Mouse (Mus musculus): ENCODE measurements around the gene Tle6. TPM values are rescaled to one million over a fixed set of nuclear protein-coding genes. Genes with fewer than 3 reads are reported as not detected.

The Tle6 gene
- polyA plus RNA-seq, 1 experiment from 2014 or later, result 6.0 TPM

DNA sequence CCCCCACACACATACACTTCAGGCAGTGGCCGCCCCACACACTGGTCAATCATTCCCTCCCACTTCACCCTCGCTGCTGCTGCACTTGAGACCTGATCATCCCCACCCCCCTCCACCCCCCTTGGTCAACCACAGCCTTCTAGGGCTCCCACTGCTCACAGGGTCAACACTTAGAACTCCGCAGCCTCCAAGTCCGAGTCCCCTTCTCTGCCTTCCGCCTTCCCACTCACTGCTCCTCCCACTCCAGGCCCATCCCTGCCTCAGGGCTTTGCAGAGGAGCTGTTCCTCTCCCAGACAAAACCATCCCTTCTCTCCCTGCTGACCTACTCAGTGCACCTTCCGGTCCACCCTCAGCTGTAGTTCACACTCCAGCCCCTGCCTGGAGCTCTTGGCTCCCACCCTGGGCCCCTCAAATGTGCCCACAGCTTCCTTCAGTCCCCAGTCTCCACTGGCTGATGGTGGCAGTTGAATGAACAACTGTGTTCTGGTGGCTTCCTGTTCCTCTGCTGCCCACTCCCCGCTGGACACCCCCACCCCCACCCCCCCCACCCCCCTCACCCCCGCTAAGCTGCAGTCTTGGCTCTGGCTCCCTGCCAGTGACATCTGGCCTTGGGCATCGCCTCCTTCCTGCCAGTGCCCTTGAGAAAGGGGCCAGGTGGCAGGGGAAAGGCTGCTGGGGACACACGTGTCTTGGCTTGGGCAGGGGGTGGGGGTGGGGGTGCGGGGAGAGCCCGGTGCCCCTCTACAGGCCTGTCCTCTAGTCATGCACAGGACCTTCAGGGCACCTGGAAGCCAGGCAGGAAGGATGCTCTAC, 3.5 kb downstream of the Tle6 start:
- Histone ChIP-seq H3K9me3 (replicated peaks) (no peaks in the 10 kb centered on the region), H3K27me3 (ENCODE audit: low read depth, poor library complexity, severe bottlenecking) (peaks cover 92% of the 10 kb centered on the region), H3K4me1 (peaks cover 65% of the 10 kb centered on the region), H3K27ac (replicated peaks) (peak overlapping the region; percentile 18), H3K36me3 (no peaks in the 10 kb centered on the region), H3K4me3 (peak overlapping the region; percentile 40)
- DNase-seq (ENCODE audit: low spot score), result peak; percentile 50
- 7% methylated on average over 12 of the region's 12 CpGs for WGBS

DNA sequence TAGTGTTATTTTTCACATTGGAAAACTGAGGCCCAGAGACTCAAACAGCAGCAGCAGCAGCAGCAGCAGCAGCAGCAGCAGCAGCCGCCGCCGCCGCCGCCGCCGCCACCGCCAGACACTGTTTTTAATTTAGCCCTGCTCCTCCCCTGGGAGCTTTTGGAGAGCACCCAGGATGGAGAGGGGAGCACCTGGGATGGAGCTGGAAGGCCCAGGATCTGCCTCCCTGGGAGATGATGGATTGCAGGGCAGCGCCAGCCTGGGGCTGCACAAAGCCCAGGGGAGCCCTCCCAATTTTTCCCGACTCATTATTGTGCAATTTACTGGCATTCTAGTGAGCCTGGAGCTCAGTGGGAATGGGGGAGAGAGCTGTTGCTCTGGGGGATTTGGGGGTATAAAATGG, 4.3 kb downstream of the Tle6 start:
- H3K4me3 ChIP-seq, result peak overlapping the region; percentile 40
- H3K4me1 ChIP-seq, result peaks cover 60% of the 10 kb centered on the region
- peak overlapping the region; percentile 18; the same call in 1 of the 2 replicates for H3K27ac ChIP-seq (replicated peaks)
- H3K27me3 ChIP-seq (ENCODE audit: low read depth, poor library complexity, severe bottlenecking), result peaks cover 92% of the 10 kb centered on the region
- 2% methylated on average over 10 of the region's 10 CpGs for WGBS
- no peaks in the 10 kb centered on the region for H3K36me3 ChIP-seq
- no peak for DNase-seq (ENCODE audit: low spot score)
- H3K9me3 ChIP-seq (replicated peaks), result no peaks in the 10 kb centered on the region

DNA sequence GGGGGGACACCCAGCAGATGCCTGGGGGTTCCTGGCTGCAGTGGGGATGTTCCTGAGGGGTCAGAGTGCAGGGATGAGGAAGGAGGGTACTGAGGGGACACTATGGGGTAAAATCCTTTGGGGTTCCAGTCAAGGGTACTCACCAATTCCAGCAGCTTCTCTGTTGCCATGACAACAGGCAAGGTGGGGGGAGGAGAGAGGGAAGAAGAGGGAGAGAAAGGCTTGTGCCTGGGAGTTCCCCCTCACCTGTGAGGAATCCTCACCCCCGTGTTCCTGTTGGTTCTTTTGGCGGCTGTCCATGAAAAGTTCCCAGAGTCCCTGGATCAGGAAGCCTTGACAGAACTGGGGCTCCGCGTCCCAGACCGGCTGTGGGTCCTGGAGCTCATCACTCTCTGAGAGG, 5.3 kb downstream of the Tle6 start:
- peaks cover 97% of the 10 kb centered on the region for H3K27me3 ChIP-seq (ENCODE audit: low read depth, poor library complexity, severe bottlenecking)

DNA sequence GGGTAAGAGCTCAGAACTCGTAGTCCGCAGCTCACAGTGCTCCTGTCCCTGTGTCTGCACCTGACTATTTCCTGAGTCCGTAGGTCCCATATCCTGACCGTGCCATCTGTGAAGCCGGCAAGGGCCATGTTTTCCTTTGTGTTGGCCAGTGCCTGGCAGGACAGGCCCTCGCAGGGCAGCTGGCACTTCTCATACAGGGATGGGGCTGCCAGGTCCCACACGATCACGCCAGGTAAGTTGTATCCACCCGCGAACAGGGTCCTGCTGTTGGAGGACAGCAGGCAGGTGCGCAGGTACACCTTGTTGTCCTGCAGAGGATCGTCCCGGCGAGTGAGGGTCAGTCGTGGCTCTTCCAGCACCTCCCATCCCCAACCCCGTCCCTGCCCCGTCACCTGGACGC, 6.9 kb downstream of the Tle6 start:
- Histone ChIP-seq H3K9me3 (replicated peaks) (no peaks in the 10 kb centered on the region), H3K36me3 (no peaks in the 10 kb centered on the region), H3K27ac (replicated peaks) (no peak overlapping the region), H3K4me3 (no peak overlapping the region), H3K27me3 (ENCODE audit: low read depth, poor library complexity, severe bottlenecking) (peaks cover 100% of the 10 kb centered on the region), H3K4me1 (peaks cover 41% of the 10 kb centered on the region)
- DNase-seq (ENCODE audit: low spot score), result no peak
- WGBS, result 77% methylated on average over 18 of the region's 18 CpGs

More for the DNA sequence above, 5.3 kb downstream of the Tle6 start:
- Histone ChIP-seq H3K36me3 (no peaks in the 10 kb centered on the region), H3K4me3 (0 out of 2 replicates have a peak overlapping the region, but pooled peaks have one; percentile 2), H3K27ac (replicated peaks) (no peak overlapping the region), H3K9me3 (replicated peaks) (no peaks in the 10 kb centered on the region), H3K4me1 (peaks cover 49% of the 10 kb centered on the region)
- 47% methylated on average over 5 of the region's 5 CpGs for WGBS
- no peak for DNase-seq (ENCODE audit: low spot score)

DNA sequence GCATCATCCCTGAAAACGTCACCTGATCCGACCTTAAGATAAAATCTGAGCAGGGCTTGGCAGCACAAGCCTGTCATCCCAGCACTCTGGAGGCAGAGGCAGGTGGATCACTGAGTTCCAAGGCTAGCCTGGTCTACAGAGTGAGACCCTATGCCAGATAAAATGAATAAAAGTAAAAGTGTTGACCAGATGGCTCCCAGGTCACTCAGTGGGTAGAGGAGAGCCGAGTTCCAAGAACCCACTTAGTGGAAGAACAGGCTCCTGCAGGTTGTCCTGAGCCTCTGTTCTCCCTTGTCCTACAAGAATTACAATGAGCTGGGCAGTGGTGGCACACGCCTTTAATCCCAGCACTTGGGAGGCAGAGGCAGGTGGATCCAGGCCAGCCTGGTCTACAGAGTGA, 7.7 kb downstream of the Tle6 start:
- peaks cover 100% of the 10 kb centered on the region for H3K27me3 ChIP-seq (ENCODE audit: low read depth, poor library complexity, severe bottlenecking)
- no peaks in the 10 kb centered on the region for H3K36me3 ChIP-seq
- no peak for DNase-seq (ENCODE audit: low spot score)
- 74% methylated on average over 4 of the region's 4 CpGs for WGBS
- H3K4me1 ChIP-seq, result peaks cover 33% of the 10 kb centered on the region
- H3K9me3 ChIP-seq (replicated peaks), result no peaks in the 10 kb centered on the region
- H3K27ac ChIP-seq (replicated peaks), result no peak overlapping the region
- no peak overlapping the region for H3K4me3 ChIP-seq

DNA sequence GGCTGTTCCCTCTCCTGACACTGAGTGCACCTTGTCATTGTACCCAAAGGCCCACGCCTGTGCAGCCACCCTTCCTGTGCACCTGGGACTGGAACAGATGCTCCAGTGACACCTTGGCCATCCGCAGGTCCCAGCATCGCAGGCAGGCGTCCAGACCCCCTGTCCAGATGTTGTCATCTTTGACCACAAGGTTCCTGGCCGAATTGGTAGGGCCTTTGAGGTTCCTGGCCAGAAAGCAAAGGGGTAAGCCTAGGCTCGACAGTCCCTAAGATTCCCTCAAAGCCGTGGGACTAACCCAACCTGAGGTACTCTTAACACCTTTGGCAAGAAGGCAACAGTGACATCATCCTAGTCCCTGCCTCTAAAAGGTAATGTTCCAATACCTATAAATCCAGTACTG, 8.2 kb downstream of the Tle6 start:
- peaks cover 100% of the 10 kb centered on the region for H3K27me3 ChIP-seq (ENCODE audit: low read depth, poor library complexity, severe bottlenecking)
- DNase-seq (ENCODE audit: low spot score), result no peak
- H3K27ac ChIP-seq (replicated peaks), result no peak overlapping the region
- no peak overlapping the region for H3K4me3 ChIP-seq
- H3K9me3 ChIP-seq (replicated peaks), result no peaks in the 10 kb centered on the region
- 0 out of 2 replicates have a peak, but pooled peaks cover 3% of the 10 kb centered on the region for H3K36me3 ChIP-seq
- WGBS, result 88% methylated on average over 7 of the region's 7 CpGs
- peaks cover 28% of the 10 kb centered on the region for H3K4me1 ChIP-seq

DNA sequence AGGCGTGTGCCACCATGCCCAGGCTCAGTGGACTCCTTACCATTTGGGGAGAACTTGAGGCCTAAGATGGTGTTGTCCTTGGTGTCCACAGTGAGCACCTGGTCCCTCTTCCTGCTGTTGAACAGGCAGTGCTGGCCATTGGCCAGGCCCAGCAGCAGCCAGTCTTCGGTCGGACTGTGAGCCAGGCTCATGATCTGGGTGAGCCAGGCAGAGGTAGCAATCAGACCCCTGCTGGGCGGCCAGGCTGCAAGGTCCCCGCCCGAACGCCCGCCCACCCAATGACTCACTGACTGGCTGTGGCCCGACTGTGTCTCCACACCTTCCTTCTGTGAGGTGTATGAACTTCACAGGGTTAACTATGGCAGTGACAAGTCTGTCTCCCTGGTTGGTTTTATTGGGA, 9.0 kb downstream of the Tle6 start:
- no peaks in the 10 kb centered on the region for H3K9me3 ChIP-seq (replicated peaks)
- H3K4me3 ChIP-seq, result no peak overlapping the region
- H3K36me3 ChIP-seq, result peaks cover 6% of the 10 kb centered on the region; the same call in 1 of the 2 replicates
- DNase-seq (ENCODE audit: low spot score), result no peak
- H3K4me1 ChIP-seq, result peaks cover 24% of the 10 kb centered on the region
- peaks cover 100% of the 10 kb centered on the region for H3K27me3 ChIP-seq (ENCODE audit: low read depth, poor library complexity, severe bottlenecking)
- WGBS, result 72% methylated on average over 9 of the region's 9 CpGs
- H3K27ac ChIP-seq (replicated peaks), result no peak overlapping the region

DNA sequence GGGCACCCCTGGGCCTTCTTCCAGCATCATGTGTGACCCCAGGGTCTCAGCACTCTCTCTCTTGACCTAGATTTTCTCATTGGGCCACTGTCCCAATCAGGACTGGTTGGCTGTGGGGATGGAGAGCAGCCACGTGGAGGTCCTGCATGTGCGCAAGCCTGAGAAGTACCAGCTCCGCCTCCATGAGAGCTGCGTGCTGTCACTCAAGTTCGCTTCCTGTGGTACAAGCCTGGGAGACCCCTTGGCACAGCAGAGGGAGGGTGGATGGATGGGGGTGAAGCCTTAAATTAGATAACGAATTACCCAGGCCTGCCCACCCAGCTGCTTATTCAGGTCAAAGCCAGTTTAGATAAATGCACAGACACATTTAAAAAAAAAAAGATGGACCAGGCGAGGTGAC, 12.1 kb downstream of the Tle6 start:
- peaks cover 17% of the 10 kb centered on the region for H3K4me1 ChIP-seq
- 81% methylated on average over 7 of the region's 7 CpGs for WGBS
- H3K27me3 ChIP-seq (ENCODE audit: low read depth, poor library complexity, severe bottlenecking), result peaks cover 99% of the 10 kb centered on the region
- no peaks in the 10 kb centered on the region for H3K9me3 ChIP-seq (replicated peaks)
- H3K27ac ChIP-seq (replicated peaks), result no peak overlapping the region
- no peak for DNase-seq (ENCODE audit: low spot score)
- H3K36me3 ChIP-seq, result peaks cover 7% of the 10 kb centered on the region; the same call in 1 of the 2 replicates
- no peak overlapping the region for H3K4me3 ChIP-seq

DNA sequence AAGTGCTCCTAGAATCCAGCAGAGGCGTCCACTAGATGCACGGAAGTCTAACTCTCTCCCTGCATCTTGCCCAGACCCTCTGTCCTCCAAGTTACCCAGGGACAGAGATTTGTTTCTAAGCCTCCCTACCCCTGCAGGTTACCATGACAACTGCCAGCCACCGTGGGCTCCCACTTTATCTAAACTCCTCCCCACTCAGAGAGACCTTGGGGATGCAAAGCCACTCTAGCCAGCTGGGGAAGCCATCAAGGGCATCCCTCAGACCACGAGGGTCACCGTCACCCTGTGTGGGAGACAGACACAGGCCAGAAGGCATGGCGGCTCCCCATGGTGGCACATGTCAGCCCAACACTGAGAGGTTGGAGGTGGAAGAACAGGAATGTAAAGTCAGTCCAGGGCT, 17.5 kb downstream of the Tle6 start:
- H3K27me3 ChIP-seq (ENCODE audit: low read depth, poor library complexity, severe bottlenecking), result peaks cover 99% of the 10 kb centered on the region
- DNase-seq (ENCODE audit: low spot score), result no peak
- H3K4me3 ChIP-seq, result no peak overlapping the region
- H3K27ac ChIP-seq (replicated peaks), result no peak overlapping the region
- peaks cover 49% of the 10 kb centered on the region for H3K4me1 ChIP-seq
- 43% methylated on average over 6 of the region's 6 CpGs for WGBS
- peaks cover 7% of the 10 kb centered on the region; the same call in 1 of the 2 replicates for H3K36me3 ChIP-seq
- H3K9me3 ChIP-seq (replicated peaks), result no peaks in the 10 kb centered on the region

DNA sequence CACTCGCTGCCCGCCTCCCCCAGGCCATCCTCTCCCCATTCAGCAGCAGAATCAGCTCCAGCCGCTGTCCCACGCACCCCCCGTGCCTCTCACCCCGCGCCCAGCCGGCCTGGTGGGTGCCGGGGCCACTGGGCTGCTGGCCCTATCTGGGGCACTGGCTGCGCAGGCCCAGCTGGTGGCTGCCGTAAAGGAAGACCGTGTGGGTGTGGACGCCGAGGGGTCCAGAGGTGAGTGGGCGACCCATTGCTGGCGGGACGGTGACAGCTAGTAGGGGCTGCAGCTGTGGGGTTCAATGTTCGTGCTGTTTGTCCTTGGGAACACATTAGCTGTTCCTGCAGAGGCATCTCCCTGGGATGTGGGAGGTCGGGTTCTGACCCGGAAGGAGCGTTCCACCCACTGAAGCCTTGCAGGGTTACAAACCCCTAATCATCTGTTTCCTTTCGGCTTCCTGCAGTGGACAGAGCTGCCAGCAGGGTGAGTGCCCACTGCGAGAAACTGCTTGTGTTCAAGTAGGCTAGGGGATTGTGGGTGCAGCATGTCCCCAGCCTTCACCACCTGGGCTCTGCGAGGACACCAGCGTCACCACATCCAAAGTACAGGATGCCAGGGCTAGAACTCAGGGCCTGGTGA, 20.3 kb downstream of the Tle6 start:
- peaks cover 54% of the 10 kb centered on the region for H3K4me1 ChIP-seq
- DNase-seq (ENCODE audit: low spot score), result no peak
- no peaks in the 10 kb centered on the region for H3K36me3 ChIP-seq
- WGBS, result 68% methylated on average over 25 of the region's 25 CpGs
- no peaks in the 10 kb centered on the region for H3K9me3 ChIP-seq (replicated peaks)
- no peak overlapping the region; the same call in 1 of the 2 replicates for H3K27ac ChIP-seq (replicated peaks)
- peaks cover 99% of the 10 kb centered on the region for H3K27me3 ChIP-seq (ENCODE audit: low read depth, poor library complexity, severe bottlenecking)
- H3K4me3 ChIP-seq, result no peak overlapping the region

DNA sequence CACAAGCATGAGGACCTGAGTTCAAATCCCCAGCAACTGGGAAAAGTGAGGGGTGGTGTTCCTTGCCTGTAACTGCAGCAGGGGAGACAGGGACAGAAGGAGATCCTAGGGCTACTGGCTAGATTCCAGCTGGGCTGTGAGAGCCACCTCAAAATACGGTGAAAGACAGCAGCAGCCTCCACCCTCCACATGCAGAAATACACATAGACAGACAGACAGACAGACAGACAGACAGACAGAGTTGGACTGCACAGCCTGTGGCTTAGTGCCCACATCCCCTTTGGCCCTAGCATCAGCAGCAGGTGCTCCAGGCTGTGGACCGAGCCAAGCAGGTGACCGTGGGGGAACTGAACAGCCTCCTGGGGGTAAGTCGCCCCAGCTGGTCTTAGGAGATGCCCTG, 20.9 kb downstream of the Tle6 start:
- Histone ChIP-seq H3K9me3 (replicated peaks) (no peaks in the 10 kb centered on the region), H3K36me3 (no peaks in the 10 kb centered on the region), H3K27ac (replicated peaks) (no peak overlapping the region; the same call in 1 of the 2 replicates), H3K27me3 (ENCODE audit: low read depth, poor library complexity, severe bottlenecking) (peaks cover 100% of the 10 kb centered on the region), H3K4me1 (peaks cover 56% of the 10 kb centered on the region), H3K4me3 (no peak overlapping the region)
- DNase-seq (ENCODE audit: low spot score), result no peak
- WGBS, result 83% methylated on average over 4 of the region's 4 CpGs

DNA sequence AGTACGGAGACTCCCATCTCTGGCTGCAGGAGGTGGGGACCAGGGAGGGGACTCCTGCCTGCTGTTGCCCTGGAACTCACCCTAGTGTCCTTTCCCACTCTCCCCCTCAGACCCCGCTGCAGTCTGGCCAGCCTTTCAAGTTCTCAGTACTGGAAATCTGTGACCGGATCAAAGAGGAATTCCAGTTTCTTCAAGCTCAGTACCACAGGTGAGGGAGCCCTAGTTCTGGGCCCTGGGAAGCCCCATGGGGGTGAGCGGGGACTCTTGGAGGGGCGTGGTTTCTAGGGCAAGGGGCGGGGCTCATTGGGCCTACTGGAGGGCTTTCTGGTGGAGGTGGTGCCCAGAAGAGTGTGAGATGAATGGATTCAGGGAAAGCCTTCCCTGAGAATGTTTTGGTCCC, 25.2 kb downstream of the Tle6 start:
- 1% methylated on average over 6 of the region's 6 CpGs for WGBS
- H3K27ac ChIP-seq (replicated peaks), result peak overlapping the region; percentile 81
- no peak for DNase-seq (ENCODE audit: low spot score)

DNA sequence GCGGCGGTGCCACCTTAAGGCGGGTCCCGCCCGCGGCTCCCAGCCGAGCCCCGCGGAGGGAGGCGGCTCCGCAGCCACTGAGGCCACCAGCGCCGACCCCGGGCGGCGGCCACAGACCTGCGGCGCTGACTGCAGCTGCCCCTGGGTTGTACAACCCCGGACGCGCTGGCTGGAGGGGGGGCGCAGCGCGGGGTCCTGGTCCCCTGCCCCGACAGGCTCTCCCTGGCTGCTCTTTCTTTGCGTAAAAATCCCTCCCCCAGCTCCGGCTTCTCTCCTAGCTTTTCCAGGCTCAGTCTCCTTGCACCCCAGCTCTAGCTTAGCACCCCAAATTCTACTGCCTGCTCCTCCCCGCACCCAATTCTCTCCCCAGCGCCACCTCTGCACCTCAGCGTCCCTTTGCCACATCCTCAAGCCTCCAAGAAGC, 25.7 kb downstream of the Tle6 start:
- peak overlapping the region; percentile 58 for H3K4me3 ChIP-seq
- peaks cover 86% of the 10 kb centered on the region for H3K27me3 ChIP-seq (ENCODE audit: low read depth, poor library complexity, severe bottlenecking)
- peak; percentile 55 for DNase-seq (ENCODE audit: low spot score)
- H3K9me3 ChIP-seq (replicated peaks), result no peaks in the 10 kb centered on the region
- H3K36me3 ChIP-seq, result no peaks in the 10 kb centered on the region
- under 1% methylated on average over 30 of the region's 30 CpGs for WGBS
- H3K4me1 ChIP-seq, result peaks cover 64% of the 10 kb centered on the region
- H3K27ac ChIP-seq (replicated peaks), result peak overlapping the region; percentile 81

More for the DNA sequence above, 25.2 kb downstream of the Tle6 start:
- peaks cover 64% of the 10 kb centered on the region for H3K4me1 ChIP-seq
- peaks cover 90% of the 10 kb centered on the region for H3K27me3 ChIP-seq (ENCODE audit: low read depth, poor library complexity, severe bottlenecking)
- peak overlapping the region; percentile 58 for H3K4me3 ChIP-seq
- no peaks in the 10 kb centered on the region for H3K9me3 ChIP-seq (replicated peaks)
- no peaks in the 10 kb centered on the region for H3K36me3 ChIP-seq
